Mouse (Mus musculus) liver, embryonic 13.5 days (tissue): Measurements from ENCODE around the gene Adad2. TPM values are rescaled to one million over a fixed set of nuclear protein-coding genes. Genes with fewer than 3 reads are reported as not detected.

Source experiments
- ATAC-seq: fragments of 200-750 bp; cut with Nextera tagmentation; 2 replicates; pipeline ENCODE4 v1.8.0; 2017; ENCODE audit warnings: low read depth, mild to moderate bottlenecking, moderate number of reproducible peaks, moderate library complexity
- DNase-seq: peaks from one replicate; pipeline ENCODE4 v3.0.0; 2022
- H3K27ac ChIP-seq: fragments of 300-500 bp; sonication (generic); 2 replicates; pipeline ENCODE4 v1.5.1; 2015; ENCODE audit warnings: moderate library complexity, mild to moderate bottlenecking, inconsistent platforms
- H3K27me3 ChIP-seq: fragments of 300-500 bp; sonication (generic); 2 replicates; pipeline ENCODE4 v1.6.1; 2015; ENCODE audit warnings: mild to moderate bottlenecking, inconsistent platforms
- H3K36me3 ChIP-seq: fragments of 300-500 bp; sonication (generic); 2 replicates; pipeline ENCODE4 v1.6.1; 2015; ENCODE audit warnings: mild to moderate bottlenecking, inconsistent platforms
- H3K4me1 ChIP-seq: fragments of 300-500 bp; sonication (generic); replicated peaks from 2 replicates; pipeline ENCODE4 v1.6.1; 2015; ENCODE audit warnings: inconsistent platforms
- H3K4me2 ChIP-seq: fragments of 300-500 bp; sonication (generic); 2 replicates; pipeline ENCODE4 v1.6.1; 2015; ENCODE audit warnings: inconsistent platforms, mild to moderate bottlenecking, moderate library complexity
- H3K4me3 ChIP-seq: fragments of 300-500 bp; sonication (generic); replicated peaks from 2 replicates; pipeline ENCODE4 v1.5.1; 2015; ENCODE audit warnings: mild to moderate bottlenecking, inconsistent platforms
- H3K9ac ChIP-seq: fragments of 300-500 bp; sonication (generic); 2 replicates; pipeline ENCODE4 v1.6.1; 2015; ENCODE audit warnings: mild to moderate bottlenecking, inconsistent platforms
- H3K9me3 ChIP-seq: fragments of 300-500 bp; sonication (generic); replicated peaks from 2 replicates; pipeline ENCODE4 v1.6.1; 2016; ENCODE audit warnings: inconsistent platforms
- WGBS: fragments of 180-500 bp; shearing (Covaris S2); methylation state at CpG from one replicate; pipeline ENCODE4 v1.1.7; 2015; ENCODE audit not compliant: insufficient replicate concordance; 5-methylcytosine and 5-hydroxymethylcytosine counted together
- polyA plus RNA-seq: library from polyadenylated mRNA; unstranded; fragments of >200 nt; fragmentation: Nextera tagmentation; extraction: Ambion mirVana; gene quantifications from 2 replicates; pipeline ENCODE4 v1.2.1, GENCODE M21; 2015

Gene Adad2
- polyA plus RNA-seq, 1 experiment from 2014 or later = not detected

- Histone ChIP-seq H3K27me3 (no peaks in the 10 kb centered on the region), H3K4me2 (no peak overlapping the region), H3K27ac (no peak overlapping the region), H3K9me3 (0 out of 2 replicates have a peak, but pooled peaks cover 2% of the 10 kb centered on the region), H3K9ac (no peak overlapping the region), H3K4me3 (no peak overlapping the region), H3K4me1 (no peaks in the 10 kb centered on the region), H3K36me3 (no peaks in the 10 kb centered on the region)
- ATAC-seq = no peak
- no peak for DNase-seq
- WGBS = 90% methylated on average over 1 of the region's 1 CpGs
Observed at GRCm38 (mm10) chr8:119642960-119643359, 30.4 kb downstream of the Adad2 start.

- H3K36me3 ChIP-seq = no peaks in the 10 kb centered on the region
- no peak overlapping the region for H3K4me3 ChIP-seq
- H3K9me3 ChIP-seq = 0 out of 2 replicates have a peak, but pooled peaks cover 2% of the 10 kb centered on the region
- no peaks in the 10 kb centered on the region for H3K4me1 ChIP-seq
- H3K27me3 ChIP-seq = no peaks in the 10 kb centered on the region
- H3K4me2 ChIP-seq = no peak overlapping the region
- no peak overlapping the region for H3K27ac ChIP-seq
- H3K9ac ChIP-seq = no peak overlapping the region
- DNase-seq (no peak), ATAC-seq (no peak)
- 80% methylated on average over 17 of the region's 17 CpGs for WGBS
Observed at GRCm38 (mm10) chr8:119644429-119644960, 31.9 kb downstream of the Adad2 start.

- Histone ChIP-seq H3K4me3 (no peak overlapping the region), H3K9ac (no peak overlapping the region), H3K36me3 (no peaks in the 10 kb centered on the region), H3K4me1 (no peaks in the 10 kb centered on the region), H3K4me2 (no peak overlapping the region), H3K27me3 (no peaks in the 10 kb centered on the region), H3K9me3 (0 out of 2 replicates have a peak, but pooled peaks cover 2% of the 10 kb centered on the region), H3K27ac (no peak overlapping the region)
- WGBS = 67% methylated on average over 18 of the region's 18 CpGs
- no peak for ATAC-seq
- no peak for DNase-seq
Observed at GRCm38 (mm10) chr8:119644981-119645597, 32.5 kb downstream of the Adad2 start.

- Histone ChIP-seq H3K4me2 (no peak overlapping the region), H3K9me3 (0 out of 2 replicates have a peak, but pooled peaks cover 2% of the 10 kb centered on the region), H3K4me1 (no peaks in the 10 kb centered on the region), H3K27me3 (no peaks in the 10 kb centered on the region), H3K36me3 (no peaks in the 10 kb centered on the region), H3K9ac (no peak overlapping the region), H3K27ac (no peak overlapping the region), H3K4me3 (no peak overlapping the region)
- whole genome bisulfite sequencing = 49% methylated on average over 3 of the region's 3 CpGs
- DNase-seq = no peak
- ATAC-seq = no peak
Observed at GRCm38 (mm10) chr8:119646197-119646596, 33.6 kb downstream of the Adad2 start.

- Histone ChIP-seq H3K9me3 (0 out of 2 replicates have a peak, but pooled peaks cover 2% of the 10 kb centered on the region), H3K27me3 (no peaks in the 10 kb centered on the region), H3K27ac (no peak overlapping the region), H3K4me3 (no peak overlapping the region), H3K4me1 (no peaks in the 10 kb centered on the region), H3K36me3 (no peaks in the 10 kb centered on the region), H3K4me2 (no peak overlapping the region), H3K9ac (no peak overlapping the region)
- 68% methylated on average over 7 of the region's 7 CpGs for whole genome bisulfite sequencing
- ATAC-seq (no peak), DNase-seq (no peak)
Observed at GRCm38 (mm10) chr8:119646846-119647245, 34.3 kb downstream of the Adad2 start.

- Histone ChIP-seq H3K9ac (no peak overlapping the region), H3K4me1 (no peaks in the 10 kb centered on the region), H3K4me2 (no peak overlapping the region), H3K27ac (no peak overlapping the region), H3K36me3 (no peaks in the 10 kb centered on the region), H3K4me3 (no peak overlapping the region), H3K27me3 (no peaks in the 10 kb centered on the region), H3K9me3 (0 out of 2 replicates have a peak, but pooled peaks cover under 1% of the 10 kb centered on the region)
- WGBS = 59% methylated on average over 2 of the region's 2 CpGs
- DNase-seq = no peak
- ATAC-seq = no peak
Observed at GRCm38 (mm10) chr8:119651324-119651723, 38.8 kb downstream of the Adad2 start.

- 42% methylated on average over 5 of the region's 5 CpGs for WGBS
- no peaks in the 10 kb centered on the region for H3K9me3 ChIP-seq
- no peak overlapping the region for H3K4me2 ChIP-seq
- H3K27ac ChIP-seq = no peak overlapping the region
- no peaks in the 10 kb centered on the region for H3K27me3 ChIP-seq
- DNase-seq (no peak), ATAC-seq (no peak)
- H3K36me3 ChIP-seq = no peaks in the 10 kb centered on the region
- H3K4me3 ChIP-seq = no peak overlapping the region
- peaks cover 9% of the 10 kb centered on the region; the same call in 1 of the 2 replicates for H3K4me1 ChIP-seq
- no peak overlapping the region for H3K9ac ChIP-seq
Observed at GRCm38 (mm10) chr8:119656709-119657464, 44.3 kb downstream of the Adad2 start.

GRCm38 (mm10) chr8:119661081-119661480, 48.5 kb downstream of the Adad2 start:
- Histone ChIP-seq H3K27me3 (peaks cover 7% of the 10 kb centered on the region), H3K27ac (no peak overlapping the region), H3K4me1 (peaks cover 9% of the 10 kb centered on the region; the same call in 1 of the 2 replicates), H3K36me3 (no peaks in the 10 kb centered on the region), H3K4me2 (no peak overlapping the region), H3K9me3 (no peaks in the 10 kb centered on the region), H3K4me3 (no peak overlapping the region), H3K9ac (no peak overlapping the region)
- WGBS = 33% methylated on average over 9 of the region's 9 CpGs
- ATAC-seq = peak; percentile 50; the same call in 1 of the 2 replicates
- no peak for DNase-seq

- no peaks in the 10 kb centered on the region for H3K36me3 ChIP-seq
- no peak overlapping the region for H3K9ac ChIP-seq
- H3K27ac ChIP-seq = no peak overlapping the region
- DNase-seq = no peak
- no peaks in the 10 kb centered on the region for H3K9me3 ChIP-seq
- H3K4me3 ChIP-seq = no peak overlapping the region
- no peak overlapping the region for H3K4me2 ChIP-seq
- H3K27me3 ChIP-seq = peaks cover 16% of the 10 kb centered on the region
- WGBS = 48% methylated on average over 6 of the region's 6 CpGs
- ATAC-seq = no peak
- H3K4me1 ChIP-seq = peaks cover 9% of the 10 kb centered on the region; the same call in 1 of the 2 replicates
Observed at GRCm38 (mm10) chr8:119661892-119662291, 49.3 kb downstream of the Adad2 start.

- Histone ChIP-seq H3K27ac (no peak overlapping the region), H3K9me3 (no peaks in the 10 kb centered on the region), H3K4me3 (no peak overlapping the region), H3K27me3 (peaks cover 29% of the 10 kb centered on the region), H3K36me3 (no peaks in the 10 kb centered on the region), H3K4me1 (peaks cover 9% of the 10 kb centered on the region; the same call in 1 of the 2 replicates), H3K9ac (no peak overlapping the region), H3K4me2 (no peak overlapping the region)
- DNase-seq = no peak
- ATAC-seq = no peak
- WGBS = 58% methylated on average over 11 of the region's 11 CpGs
Observed at GRCm38 (mm10) chr8:119663440-119663839, 50.9 kb downstream of the Adad2 start.

- DNase-seq = no peak
- H3K27ac ChIP-seq = no peak overlapping the region
Observed at GRCm38 (mm10) chr8:119665270-119665669, 52.7 kb downstream of the Adad2 start.

More at GRCm38 (mm10) chr8:119665270-119665669, 52.7 kb downstream of the Adad2 start:
- Histone ChIP-seq H3K4me3 (no peak overlapping the region), H3K9ac (no peak overlapping the region), H3K9me3 (no peaks in the 10 kb centered on the region), H3K4me2 (no peak overlapping the region), H3K27me3 (peaks cover 29% of the 10 kb centered on the region), H3K36me3 (no peaks in the 10 kb centered on the region), H3K4me1 (peaks cover 9% of the 10 kb centered on the region; the same call in 1 of the 2 replicates)
- WGBS = 72% methylated on average over 6 of the region's 6 CpGs
- no peak for ATAC-seq
